Mouse (Mus musculus) bone marrow macrophage, adult 2 months (primary cell): ENCODE results near the gene Spsb4. TPM values are rescaled to one million over a fixed set of nuclear protein-coding genes. Genes with fewer than 3 reads are reported as not detected.
A peak's percentile ranks its signal among the peaks of the same experiment; 100 is the strongest.

Source experiments
- H3K27ac ChIP-seq: 2 replicates; pipeline ENCODE4 v1.5.1; 2012; ENCODE audit warnings: low read depth, low read length; ENCODE audit not compliant: insufficient read depth
- H3K4me1 ChIP-seq: 2 replicates; pipeline ENCODE4 v1.6.1; 2012; ENCODE audit warnings: low read length; ENCODE audit not compliant: control insufficient read depth, insufficient read depth
- H3K4me3 ChIP-seq: 2 replicates; pipeline ENCODE4 v1.5.1; 2012; ENCODE audit warnings: mild to moderate bottlenecking, low read length, moderate library complexity; ENCODE audit not compliant: insufficient read depth
- CTCF ChIP-seq: IDR thresholded peaks from 2 replicates; pipeline ENCODE4 v1.5.1; 2012; ENCODE audit warnings: low read depth, mild to moderate bottlenecking, low read length, moderate library complexity
- POLR2A ChIP-seq: IDR thresholded peaks from 2 replicates; pipeline ENCODE4 v1.6.1; 2012; ENCODE audit warnings: mild to moderate bottlenecking, low read depth, low read length, borderline replicate concordance
- polyA plus RNA-seq: library from polyadenylated mRNA; stranded (reverse); fragments of >200 nt; gene quantifications from 2 replicates; pipeline ENCODE4 v1.2.4, GENCODE M21; 2012; ENCODE audit not compliant: missing spikeins, insufficient read depth, insufficient read length

Gene Spsb4
- polyA plus RNA-seq, 1 experiment = not detected

DNA sequence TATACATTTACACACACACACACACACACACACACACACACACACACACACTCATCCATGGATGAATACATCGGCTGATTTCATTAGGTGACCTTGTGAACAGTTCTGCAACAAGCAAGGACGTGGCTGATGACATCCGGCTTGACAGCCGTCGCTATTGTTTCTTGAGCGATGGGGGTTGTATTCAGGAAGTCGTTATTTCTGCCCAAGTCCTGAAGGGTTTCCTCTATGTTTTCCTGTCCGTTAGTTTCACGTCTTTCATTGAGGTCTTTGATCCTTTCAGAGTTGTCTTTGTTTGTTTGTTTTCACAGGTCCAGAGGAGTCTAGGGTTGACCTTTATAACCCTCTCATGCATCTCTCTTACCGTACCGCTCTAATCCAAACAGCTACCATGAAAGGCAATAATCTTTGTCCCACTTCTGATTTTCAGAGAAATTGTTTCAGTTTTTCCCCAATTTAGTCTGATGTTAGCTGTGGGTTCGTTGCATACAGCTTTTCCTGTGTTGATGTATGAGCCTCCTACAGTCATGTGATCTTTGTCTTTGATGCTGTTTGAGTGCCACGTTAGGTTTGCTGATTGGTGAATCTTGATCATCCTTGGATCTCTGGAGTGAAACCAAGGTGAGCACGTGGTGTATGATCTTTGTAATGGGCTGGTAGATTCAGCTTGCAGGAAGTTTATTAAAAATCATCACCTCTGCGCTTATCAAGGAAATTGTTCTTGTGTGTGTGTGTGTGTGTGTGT is 82.9 kb downstream of the Spsb4 start:
- no peak for TF ChIP-seq POLR2A
- no peak for TF ChIP-seq CTCF
- no peak overlapping the region for H3K27ac ChIP-seq
- no peaks in the 10 kb centered on the region for H3K4me1 ChIP-seq
- H3K4me3 ChIP-seq = no peak overlapping the region

DNA sequence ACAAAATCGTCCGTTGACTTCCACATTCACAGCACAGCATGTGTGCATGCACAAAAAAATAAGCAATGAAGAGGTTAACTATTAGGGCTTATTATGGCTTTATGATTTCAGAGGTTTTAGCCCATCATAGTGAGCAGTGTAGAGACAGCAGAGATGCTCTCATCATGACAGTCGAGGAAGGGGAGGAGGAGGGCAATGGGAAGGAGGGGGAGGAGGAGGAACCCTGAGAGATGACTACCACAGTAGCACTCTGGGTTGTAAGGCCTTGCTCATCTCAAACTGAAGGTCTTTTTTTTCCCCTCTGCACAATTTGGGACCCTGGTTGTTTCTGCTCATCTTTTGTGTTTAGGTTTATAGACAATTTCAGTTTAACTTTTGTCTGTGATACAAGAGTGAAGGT is 83.8 kb downstream of the Spsb4 start:
- no peak overlapping the region for H3K4me3 ChIP-seq
- no peak for TF ChIP-seq POLR2A
- no peak for TF ChIP-seq CTCF
- H3K4me1 ChIP-seq = no peaks in the 10 kb centered on the region
- no peak overlapping the region for H3K27ac ChIP-seq

DNA sequence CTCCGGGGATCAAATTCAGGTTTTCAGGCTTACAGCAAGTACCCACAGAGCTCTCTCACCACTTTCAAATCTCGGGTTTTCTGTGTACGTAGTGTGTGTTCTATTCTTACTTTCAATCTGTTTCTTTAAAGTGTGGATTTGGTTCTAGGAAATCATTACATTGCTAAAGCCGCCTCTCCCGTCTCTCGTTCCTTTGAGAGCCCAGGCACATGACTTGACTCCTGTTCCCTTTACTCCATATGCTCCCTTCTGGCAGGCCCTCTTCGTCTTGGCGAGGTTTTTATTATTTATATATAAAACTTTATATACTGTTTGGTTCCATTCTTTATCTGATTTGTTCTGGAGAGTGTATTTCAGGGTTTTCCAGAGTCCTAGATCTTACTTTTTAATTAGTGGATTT is 85.9 kb downstream of the Spsb4 start:
- no peak overlapping the region for H3K27ac ChIP-seq
- no peak overlapping the region for H3K4me3 ChIP-seq
- H3K4me1 ChIP-seq = no peaks in the 10 kb centered on the region
- no peak for TF ChIP-seq CTCF
- no peak for TF ChIP-seq POLR2A

DNA sequence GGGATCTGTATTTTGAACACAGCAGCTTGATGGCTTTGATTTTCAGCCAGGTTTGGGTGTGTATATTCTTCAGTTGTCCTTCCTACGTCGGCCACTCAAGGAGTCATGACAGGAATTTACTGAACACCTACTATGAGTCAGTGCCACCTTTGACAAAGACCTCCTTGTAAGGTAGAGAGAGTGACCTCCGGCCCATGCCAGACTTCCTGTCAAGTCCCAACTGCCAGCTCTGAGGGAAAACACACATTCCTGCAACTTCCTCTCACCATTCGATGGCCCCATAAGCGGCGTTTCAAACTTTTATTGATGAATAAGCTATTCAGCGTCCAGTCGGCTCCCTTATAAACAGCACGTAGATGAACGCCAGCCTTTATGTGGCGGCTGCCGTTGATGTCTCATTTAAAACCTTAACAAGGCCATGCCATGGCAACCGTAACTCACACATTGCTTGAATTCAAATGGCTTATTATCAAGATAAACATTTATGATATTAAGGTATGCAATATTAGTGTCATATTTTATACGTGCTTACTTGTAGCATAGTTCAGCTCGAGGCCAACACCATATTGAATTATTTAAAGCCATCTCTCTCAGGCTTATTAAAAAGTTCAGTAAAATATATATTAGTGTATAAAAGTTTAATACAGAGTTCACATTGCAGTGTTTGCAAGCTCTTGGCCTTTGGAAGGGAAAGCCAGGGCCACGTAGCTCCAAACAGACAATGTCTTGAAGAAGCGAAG is 94.9 kb downstream of the Spsb4 start:
- Histone ChIP-seq H3K27ac (no peak overlapping the region), H3K4me3 (no peak overlapping the region), H3K4me1 (no peaks in the 10 kb centered on the region)
- TF ChIP-seq POLR2A (no peak), CTCF (no peak)

DNA sequence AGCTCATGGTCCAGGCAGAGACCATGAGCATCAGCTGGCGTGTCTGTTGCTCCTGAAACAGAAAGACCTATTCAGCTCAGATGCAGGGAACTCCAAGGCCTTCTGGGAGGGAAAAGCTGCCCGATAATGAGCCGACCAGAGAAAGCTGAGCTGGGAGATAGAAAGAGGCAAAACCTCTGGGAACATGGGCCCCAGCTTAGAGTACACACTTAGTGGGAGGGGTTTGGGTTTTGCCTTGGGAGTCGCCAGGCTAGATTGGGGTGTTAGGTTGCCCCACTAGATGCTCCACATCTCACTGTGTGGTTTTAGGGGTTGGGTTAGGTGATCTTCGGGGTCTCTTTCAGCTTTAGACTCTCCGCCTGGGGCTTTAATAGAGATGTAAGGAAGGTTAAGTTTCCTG is 95.5 kb downstream of the Spsb4 start:
- Histone ChIP-seq H3K27ac (no peak overlapping the region), H3K4me1 (no peaks in the 10 kb centered on the region), H3K4me3 (no peak overlapping the region)
- TF ChIP-seq CTCF (no peak), POLR2A (no peak)

DNA sequence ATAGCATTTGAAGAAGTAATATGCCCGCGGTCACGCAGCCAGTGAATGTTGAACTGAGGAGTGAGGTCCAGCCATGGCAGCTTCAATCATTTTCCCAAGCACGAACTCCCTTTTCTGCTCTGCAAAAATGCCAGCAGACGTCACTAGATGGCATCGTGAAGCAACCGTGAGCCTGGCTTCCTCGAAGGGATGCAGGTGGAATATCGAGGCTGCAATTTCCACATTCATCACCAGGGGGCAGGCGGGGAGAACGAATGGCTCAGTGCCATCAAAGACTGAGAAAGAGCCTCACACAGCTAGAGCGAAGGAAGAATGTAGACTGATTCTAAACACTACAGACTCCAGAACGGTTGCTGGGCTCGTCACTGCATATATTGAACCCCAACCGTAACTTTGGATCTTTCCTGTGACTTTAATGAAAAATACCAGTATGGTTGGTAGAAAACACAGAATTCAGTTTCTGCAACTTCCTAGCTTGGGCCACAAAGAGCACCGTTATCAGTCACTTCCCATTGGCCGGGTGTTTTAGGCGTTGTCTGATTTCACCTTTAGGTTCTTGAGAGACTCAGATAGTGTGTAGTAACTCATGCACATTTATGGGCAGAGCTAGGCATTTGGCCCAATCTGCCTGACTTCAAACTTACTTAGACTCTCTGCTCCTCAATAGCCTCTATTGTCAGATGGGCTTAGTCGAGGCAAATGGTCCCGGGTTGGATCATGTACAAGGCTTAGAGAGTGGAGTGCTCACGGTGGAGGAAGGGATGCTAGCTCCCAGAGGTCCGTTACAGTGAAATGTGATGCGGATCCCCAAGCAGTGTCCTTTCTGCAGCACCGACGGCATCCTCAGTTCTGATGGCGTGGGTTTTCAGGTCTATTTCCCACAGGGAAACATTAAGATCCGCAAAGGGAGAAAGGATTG is 101.8 kb downstream of the Spsb4 start:
- H3K4me3 ChIP-seq = no peak overlapping the region

DNA sequence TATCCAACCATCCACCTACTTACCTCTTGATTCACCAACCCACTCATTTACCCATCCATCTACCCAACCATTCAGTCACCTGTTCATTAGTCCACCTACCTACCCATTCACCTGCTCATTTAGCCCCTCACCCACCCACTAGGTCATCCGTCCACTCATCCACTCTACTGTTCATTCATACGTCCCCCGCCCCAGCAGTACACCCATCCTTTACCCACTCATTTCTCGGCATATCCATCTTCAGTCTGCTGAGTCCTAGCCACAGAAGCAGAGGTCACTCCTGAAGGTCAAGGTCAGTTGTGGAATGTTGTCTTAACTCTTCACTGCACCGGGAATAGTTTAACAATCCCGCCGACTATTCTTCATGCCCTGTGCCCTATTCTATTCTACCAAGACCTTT is 102.6 kb downstream of the Spsb4 start:
- Histone ChIP-seq H3K4me1 (no peaks in the 10 kb centered on the region), H3K4me3 (no peak overlapping the region), H3K27ac (no peak overlapping the region)
- TF ChIP-seq CTCF = no peak
- TF ChIP-seq POLR2A = no peak

More for the DNA sequence above, 101.8 kb downstream of the Spsb4 start:
- TF ChIP-seq CTCF (peak; percentile 85), POLR2A (no peak)
- H3K27ac ChIP-seq = no peak overlapping the region
- no peaks in the 10 kb centered on the region for H3K4me1 ChIP-seq

DNA sequence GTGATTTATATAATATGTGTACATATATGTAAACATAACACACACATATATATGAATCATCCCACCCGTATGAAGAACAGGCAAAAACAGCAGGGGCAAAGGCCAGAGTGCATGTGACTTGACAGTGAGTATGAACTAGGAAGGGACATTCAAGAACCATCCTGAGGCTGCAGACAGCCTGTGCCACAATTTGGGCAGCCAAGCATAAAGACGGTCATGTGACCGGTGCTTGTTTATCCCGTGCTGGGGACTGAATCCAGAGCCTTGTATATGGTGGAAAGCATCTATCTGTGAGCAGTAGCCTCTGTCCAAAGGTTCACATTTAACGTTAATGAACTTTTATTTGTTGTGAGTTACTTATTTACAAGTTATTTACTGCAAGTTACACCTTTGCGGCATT is 103.8 kb downstream of the Spsb4 start:
- Histone ChIP-seq H3K4me3 (no peak overlapping the region), H3K27ac (no peak overlapping the region), H3K4me1 (no peaks in the 10 kb centered on the region)
- no peak for TF ChIP-seq CTCF
- no peak for TF ChIP-seq POLR2A

DNA sequence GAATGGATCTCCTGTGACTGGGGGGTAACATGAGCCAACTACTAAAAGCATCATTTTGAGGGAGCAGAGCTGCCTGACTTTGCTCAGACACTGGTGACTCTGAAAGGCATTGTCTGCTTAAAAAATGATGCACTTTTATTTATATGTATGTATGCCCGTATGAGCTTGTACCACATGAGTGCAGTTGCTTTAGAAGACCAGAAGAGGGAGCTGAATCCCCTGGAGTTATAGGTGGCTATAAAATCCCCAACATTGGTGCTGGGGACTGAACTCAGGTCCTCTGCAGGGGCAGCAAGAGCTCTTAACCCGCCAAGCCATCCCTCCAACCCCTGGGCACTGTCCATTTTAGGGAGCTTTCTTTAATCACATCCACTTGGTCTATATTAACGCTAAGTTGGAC is 104.6 kb downstream of the Spsb4 start:
- H3K4me3 ChIP-seq = no peak overlapping the region
- TF ChIP-seq CTCF (no peak), POLR2A (no peak)
- H3K27ac ChIP-seq = no peak overlapping the region
- H3K4me1 ChIP-seq = no peaks in the 10 kb centered on the region
